Mouse (Mus musculus) urinary bladder, postnatal 4 days (tissue): Measurements from ENCODE around the gene Npas3.

ENCODE experiments used
- DNase-seq, 2 experiments: peaks; one replicate each; pipeline ENCODE4 v3.0.0; 2021 to 2022; ENCODE audit warnings: low spot score in 2 of 2

The Npas3 gene

GRCm38 (mm10) chr12:53794718-53795400 is 546.4 kb downstream of the Npas3 start:
- DNase-seq, result no peak

- DNase-seq, result no peak
Measured at GRCm38 (mm10) chr12:53801831-53802230, 553.4 kb downstream of the Npas3 start.

GRCm38 (mm10) chr12:53802381-53802780 is 553.9 kb downstream of the Npas3 start:
- DNase-seq, result no peak

GRCm38 (mm10) chr12:53810081-53810480 is 561.6 kb downstream of the Npas3 start:
- DNase-seq, result no peak

GRCm38 (mm10) chr12:53814291-53814690 is 565.8 kb downstream of the Npas3 start:
- no peak for DNase-seq

GRCm38 (mm10) chr12:53819982-53820381 is 571.5 kb downstream of the Npas3 start:
- no peak for DNase-seq

GRCm38 (mm10) chr12:53822881-53823280 is 574.4 kb downstream of the Npas3 start:
- no peak for DNase-seq

- DNase-seq, result no peak
Measured at GRCm38 (mm10) chr12:53825251-53825650, 576.8 kb downstream of the Npas3 start.

GRCm38 (mm10) chr12:53825898-53826605 is 577.6 kb downstream of the Npas3 start:
- DNase-seq, result no peak

GRCm38 (mm10) chr12:53826812-53827211 is 578.3 kb downstream of the Npas3 start:
- DNase-seq, result no peak

- no peak for DNase-seq
Measured at GRCm38 (mm10) chr12:53832590-53832989, 584.1 kb downstream of the Npas3 start.

GRCm38 (mm10) chr12:53833348-53833747 is 584.9 kb downstream of the Npas3 start:
- no peak for DNase-seq

- no peak for DNase-seq
Measured at GRCm38 (mm10) chr12:53836031-53836790, 587.7 kb downstream of the Npas3 start.

GRCm38 (mm10) chr12:53837408-53837807 is 588.9 kb downstream of the Npas3 start:
- no peak for DNase-seq

GRCm38 (mm10) chr12:53838541-53838940 is 590.1 kb downstream of the Npas3 start:
- no peak for DNase-seq

- peak in 1 of 2 experiments; percentile 24 for DNase-seq
Measured at GRCm38 (mm10) chr12:53841928-53842671, 593.6 kb downstream of the Npas3 start.

GRCm38 (mm10) chr12:53843626-53844025 is 595.1 kb downstream of the Npas3 start:
- no peak for DNase-seq

- DNase-seq, result no peak
Measured at GRCm38 (mm10) chr12:53846154-53846665, 597.7 kb downstream of the Npas3 start.

GRCm38 (mm10) chr12:53849263-53849662 is 600.8 kb downstream of the Npas3 start:
- DNase-seq, result no peak

GRCm38 (mm10) chr12:53852432-53852831 is 604.0 kb downstream of the Npas3 start:
- DNase-seq, result no peak

- DNase-seq, result no peak
Measured at GRCm38 (mm10) chr12:53860176-53860575, 611.7 kb downstream of the Npas3 start.

- DNase-seq, result no peak
Measured at GRCm38 (mm10) chr12:53862281-53862680, 613.8 kb downstream of the Npas3 start.
